In the genomic region with DNA sequence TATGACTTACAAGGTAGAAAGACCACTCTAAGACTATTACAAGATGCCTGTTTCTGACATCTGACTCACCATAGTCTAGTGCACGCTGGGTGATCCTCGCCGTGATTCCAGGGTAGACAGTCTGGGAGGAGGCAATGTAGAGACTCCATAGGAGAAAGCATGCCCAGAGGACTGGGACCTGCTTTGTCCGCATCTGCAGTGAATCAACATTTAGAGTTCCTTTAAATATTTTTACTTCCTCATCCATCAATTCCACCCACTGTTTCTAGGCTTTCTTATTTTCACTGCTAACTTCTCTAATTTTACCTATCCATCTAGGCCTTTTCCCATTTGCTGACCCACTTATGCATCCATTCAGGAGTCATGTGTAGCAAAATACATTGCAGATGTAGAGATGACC, we compare ENCODE assay signal across 23 mouse cellular contexts. TPM values are rescaled to one million over a fixed set of nuclear protein-coding genes. Genes with fewer than 3 reads are reported as not detected.
"Had no signal": no experiment of that assay in that cellular context is flagged by ENCODE, and none has a peak within 500 bp of the region (broad histone marks: within the 10 kb centered on the region; RNA-seq: fewer than 3 reads in every experiment).

No protein-coding gene starts in this region.

- H3K4me1 ChIP-seq: liver, embryonic 13.5 days; liver, embryonic 15.5 days; megakaryocyte, embryonic 14.5 days; midbrain, embryonic 12.5 days; neural tube, embryonic 12.5 days had no signal

- H3K4me3 ChIP-seq: liver, embryonic 13.5 days; liver, embryonic 15.5 days; lung, embryonic 15.5 days; megakaryocyte, embryonic 14.5 days; midbrain, embryonic 12.5 days; neural tube, embryonic 12.5 days had no signal

- H3K9ac ChIP-seq: liver, embryonic 13.5 days; liver, embryonic 15.5 days; liver, postnatal 0 days; lung, embryonic 15.5 days; midbrain, embryonic 12.5 days; neural tube, embryonic 12.5 days had no signal

- H3K9me3 ChIP-seq: liver, embryonic 13.5 days; liver, embryonic 15.5 days; lung, embryonic 15.5 days; neural tube, embryonic 12.5 days had no signal

- ATAC-seq: liver, postnatal 0 days; lung, postnatal 0 days; midbrain, embryonic 16.5 days had no signal

- DNase-seq: liver, embryonic 13.5 days; liver, postnatal 0 days; lung, adult 2 months; lung, postnatal 14 days; lung, postnatal 36 days; midbrain, embryonic 14.5 days; right cerebral cortex, postnatal 14 days; spleen, adult 18-20 months; thymus, adult 18-20 months; thymus, postnatal 14 days; thymus, postnatal 36 days had no signal

- H3K27ac ChIP-seq: liver, embryonic 13.5 days; liver, embryonic 15.5 days; lung, embryonic 15.5 days; macrophage; midbrain, embryonic 12.5 days; neural tube, embryonic 12.5 days had no signal

- H3K4me2 ChIP-seq: liver, embryonic 13.5 days; liver, embryonic 15.5 days; lung, embryonic 15.5 days; midbrain, embryonic 12.5 days; neural tube, embryonic 12.5 days had no signal

- H3K36me3 ChIP-seq: liver, embryonic 13.5 days; liver, embryonic 15.5 days; lung, embryonic 15.5 days; midbrain, embryonic 12.5 days; neural tube, embryonic 12.5 days had no signal

- H3K27me3 ChIP-seq: liver, embryonic 13.5 days; lung, embryonic 15.5 days; megakaryocyte, embryonic 14.5 days; midbrain, embryonic 12.5 days; neural tube, embryonic 12.5 days had no signal

RNA-seq across cellular contexts. Expression of a gene that starts 11.2 kb away (rescaled TPM):
- total RNA-seq: monocyte, adult 5-6 weeks; neutrophil, adult 5-6 weeks had no signal
- polyA plus RNA-seq: liver, embryonic 13.5 days; liver, postnatal 0 days; macrophage; midbrain, embryonic 12.5 days; midbrain, embryonic 14.5 days; midbrain, embryonic 16.5 days; neural tube, embryonic 12.5 days; neural tube, embryonic 14.5 days; small intestine, adult 2 months had no signal
